Comparison of ENCODE assay signal across 8 mouse cellular contexts in the genomic region with DNA sequence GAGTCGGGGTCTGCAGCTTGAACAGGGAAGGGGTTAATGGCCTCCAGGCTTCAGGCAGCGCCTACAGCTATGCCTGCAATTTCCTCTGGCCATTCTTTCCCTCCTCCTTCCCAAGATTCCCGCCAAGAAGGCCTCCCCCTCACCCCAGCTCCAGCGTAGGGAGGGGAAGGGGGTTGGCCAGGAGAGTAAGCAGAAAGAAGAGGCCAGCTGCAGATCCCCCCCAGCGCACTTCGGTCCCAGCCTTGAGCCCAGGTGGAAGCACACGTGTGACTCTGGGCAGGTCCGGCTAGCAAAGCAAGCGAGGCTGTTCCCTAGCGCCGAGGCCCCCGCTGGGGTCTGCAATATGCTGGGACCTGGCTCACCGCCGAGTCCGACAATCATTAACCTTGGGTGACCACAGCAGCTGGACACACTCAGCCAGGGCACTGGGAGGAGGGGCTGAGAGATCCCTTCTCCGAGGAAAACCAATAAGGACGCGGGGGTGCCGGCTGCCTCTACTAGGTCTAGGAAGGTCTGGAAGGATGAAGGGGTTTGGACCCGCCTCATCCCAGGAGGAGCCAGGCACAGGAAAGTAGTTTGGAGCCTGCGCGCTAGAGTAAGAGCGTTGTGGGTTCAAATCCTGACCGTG. TPM values are rescaled to one million over a fixed set of nuclear protein-coding genes. Genes with fewer than 3 reads are reported as not detected.
DNase-seq lines count a peak whose midpoint lies in the region; ATAC-seq lines count a peak whose summit lies in the region.

A gene (plus strand): TSS at position 212 of the 628 bp plus-strand sequence.

- no peaks in the 10 kb centered on the region for H3K36me3 ChIP-seq in liver, embryonic 13.5 days
- H3K36me3 ChIP-seq in neural tube, embryonic 14.5 days (ENCODE audit: control insufficient read depth, insufficient read depth, low read length), result no peaks in the 10 kb centered on the region

- H3K4me2 ChIP-seq in liver, embryonic 13.5 days, result peak within 1 kb of the TSS; percentile 67
- H3K4me2 ChIP-seq in neural tube, embryonic 14.5 days (ENCODE audit: low read depth, low read length), result peak within 1 kb of the TSS; percentile 60

- peaks cover 50% of the 10 kb centered on the region for H3K27me3 ChIP-seq in liver, embryonic 13.5 days
- peaks cover 18% of the 10 kb centered on the region for H3K27me3 ChIP-seq in neural tube, embryonic 14.5 days (ENCODE audit: control insufficient read depth, insufficient read depth, low read length)

- H3K9me3 ChIP-seq in liver, embryonic 13.5 days (replicated peaks), result no peaks in the 10 kb centered on the region
- no peaks in the 10 kb centered on the region for H3K9me3 ChIP-seq in neural tube, embryonic 14.5 days (ENCODE audit: control insufficient read depth, low read length)

- peak within 1 kb of the TSS; percentile 58 for H3K4me3 ChIP-seq in liver, embryonic 13.5 days (replicated peaks)
- H3K4me3 ChIP-seq in neural tube, embryonic 14.5 days (ENCODE audit: low read depth, low read length), result peak within 1 kb of the TSS; percentile 39

- intact Hi-C loops in gastrocnemius, postnatal 14 days (cut with DNase I; ENCODE audit: low total_unique reads), result no loop called here

- peak within 1 kb of the TSS; percentile 67 for H3K27ac ChIP-seq in liver, embryonic 13.5 days
- H3K27ac ChIP-seq in neural tube, embryonic 14.5 days (ENCODE audit: low read depth, low read length), result peak within 1 kb of the TSS; percentile 22; the same call in 1 of the 2 replicates

- WGBS in liver, embryonic 13.5 days (ENCODE audit: insufficient replicate concordance), result 23% methylated on average over 24 of the region's 24 CpGs
- WGBS in neural tube, embryonic 14.5 days, result 2% methylated on average over 24 of the region's 24 CpGs

- ATAC-seq in CD4-positive, CD25-positive, alpha-beta regulatory T cell, adult 4 months, result no peak
- ATAC-seq in liver, embryonic 13.5 days (ENCODE audit: low read depth), result peak; percentile 66
- ATAC-seq in neural tube, embryonic 14.5 days (ENCODE audit: low read depth), result no peak

- H3K9ac ChIP-seq in liver, embryonic 13.5 days, result peak within 1 kb of the TSS; percentile 61
- H3K9ac ChIP-seq in neural tube, embryonic 14.5 days (replicated peaks; ENCODE audit: low read depth, low read length), result peak within 1 kb of the TSS; percentile 55

- H3K4me1 ChIP-seq in liver, embryonic 13.5 days (replicated peaks), result peaks cover 32% of the 10 kb centered on the region
- peaks cover 12% of the 10 kb centered on the region for H3K4me1 ChIP-seq in neural tube, embryonic 14.5 days (ENCODE audit: control insufficient read depth, insufficient read depth, low read length)

- peak; percentile 53 to 73 for DNase-seq in adrenal gland, postnatal 36 days
- DNase-seq in gastrocnemius, postnatal 14 days, result peak; percentile 82
- DNase-seq in hindlimb bud, embryonic 11.5 days (ENCODE audit: extremely low spot score, low read depth, low spot score), result peak; percentile 78
- DNase-seq in liver, embryonic 13.5 days, result no peak
- DNase-seq in right cerebral cortex, postnatal 4 days, result no peak
- DNase-seq in cerebellum, postnatal 25 days, result no peak

RNA-seq across cellular contexts. Expression of the gene that starts here (rescaled TPM):
- 10 to 100 TPM; 10.5 to 12.7 TPM for polyA plus RNA-seq in CD4-positive, CD25-positive, alpha-beta regulatory T cell, adult 4 months (2017; shearing (Covaris generic))
- 10 to 100 TPM; 24.1 to 29.0 TPM for total RNA-seq in adrenal gland, postnatal 36 days (2021)
- 10 to 100 TPM; 16.2 to 16.6 TPM for total RNA-seq in gastrocnemius, postnatal 14 days (2021)
- polyA plus RNA-seq in liver, embryonic 13.5 days (2015; fragmentation: Nextera tagmentation; extraction: Ambion mirVana), result 11.8 and 13.3 TPM in 2 replicates
- polyA plus RNA-seq in neural tube, embryonic 14.5 days (2014; fragmentation: Nextera tagmentation; extraction: Ambion mirVana), result 5.4 and 14.6 TPM in 2 replicates

Comparison
In these comparisons a context has a peak if more than half of its experiments do, and no peak if none do; other contexts are left out.
1. DNase-seq: peak in adrenal gland, postnatal 36 days (2 of 2), gastrocnemius, postnatal 14 days (single experiment) and hindlimb bud, embryonic 11.5 days (single experiment); none in liver, embryonic 13.5 days (single experiment), right cerebral cortex, postnatal 4 days (single experiment) and cerebellum, postnatal 25 days (0 of 2).